Mouse (Mus musculus) gastrocnemius, adult 2 months (tissue): ENCODE results near the gene Dicer1. TPM values are rescaled to one million over a fixed set of nuclear protein-coding genes. Genes with fewer than 3 reads are reported as not detected.
"Not testable (repeated sequence)": the region's sequence is repeated elsewhere in the genome, so short reads cannot be mapped to it uniquely, and the experiment has no call there.

Experiments used
- DNase-seq: peaks from one replicate; pipeline ENCODE4 v3.0.0; 2022
- H3K27ac ChIP-seq: fragments of 200-600 bp; 2 replicates; pipeline ENCODE4 v1.8.1; 2022; ENCODE audit warnings: mild to moderate bottlenecking
- H3K4me3 ChIP-seq: fragments of 200-600 bp; 2 replicates; pipeline ENCODE4 v1.8.1; 2022; ENCODE audit warnings: mild to moderate bottlenecking, moderate library complexity
- CTCF ChIP-seq: fragments of 200-600 bp; IDR thresholded peaks from 2 replicates; pipeline ENCODE4 v1.8.1; 2022; ENCODE audit warnings: antibody characterized with exemption, mild to moderate bottlenecking, moderate library complexity
- intact Hi-C: fragments of 180-260 bp; cut with DNase I; formaldehyde crosslinking; loops from one replicate; pipeline ENCODE4 v1.15.1; 2025
- total RNA-seq, 2 experiments: library from RNA; stranded (reverse); gene quantifications; 2 replicates each; pipeline ENCODE4 v1.2.3; 2021

Gene Dicer1
- total RNA-seq, 2 experiments from 2014 or later = 35.0 to 38.0 TPM

- TF ChIP-seq CTCF = no peak
- H3K27ac ChIP-seq = no peak overlapping the region
- intact Hi-C loops = no loop called here
- DNase-seq = no peak
- H3K4me3 ChIP-seq = no peak overlapping the region
Observed at GRCm38 (mm10) chr12:104737666-104738065, 14.1 kb downstream of the Dicer1 start.

- TF ChIP-seq CTCF = no peak
Observed at GRCm38 (mm10) chr12:104735993-104736395, 15.8 kb downstream of the Dicer1 start.

GRCm38 (mm10) chr12:104733165-104733564 lies 18.6 kb downstream of the Dicer1 start:
- Histone ChIP-seq H3K27ac (no peak overlapping the region), H3K4me3 (no peak overlapping the region)
- no peak for TF ChIP-seq CTCF
- no peak for DNase-seq
- intact Hi-C loops = no loop called here

More at GRCm38 (mm10) chr12:104735993-104736395, 15.8 kb downstream of the Dicer1 start:
- intact Hi-C loops = no loop called here
- DNase-seq = no peak
- no peak overlapping the region for H3K27ac ChIP-seq
- H3K4me3 ChIP-seq = no peak overlapping the region

- no peak for TF ChIP-seq CTCF
- intact Hi-C loops = no loop called here
- Histone ChIP-seq H3K27ac (no peak overlapping the region), H3K4me3 (no peak overlapping the region)
- DNase-seq = no peak
Observed at GRCm38 (mm10) chr12:104731782-104732181, 20.0 kb downstream of the Dicer1 start.

- DNase-seq, intact Hi-C loops: not testable (repeated sequence)
Observed at GRCm38 (mm10) chr12:104726436-104726835, 25.3 kb downstream of the Dicer1 start.

GRCm38 (mm10) chr12:104722056-104722455 lies 29.7 kb downstream of the Dicer1 start:
- no peak for TF ChIP-seq CTCF
- DNase-seq = no peak
- H3K27ac ChIP-seq = no peak overlapping the region
- intact Hi-C loops = no loop called here
- no peak overlapping the region for H3K4me3 ChIP-seq

More at GRCm38 (mm10) chr12:104726436-104726835, 25.3 kb downstream of the Dicer1 start:
- not testable (repeated sequence) for H3K4me3 ChIP-seq, H3K27ac ChIP-seq

GRCm38 (mm10) chr12:104721011-104721410 lies 30.7 kb downstream of the Dicer1 start:
- intact Hi-C loops = no loop called here
- Histone ChIP-seq H3K27ac (no peak overlapping the region), H3K4me3 (no peak overlapping the region)
- TF ChIP-seq CTCF = no peak
- no peak for DNase-seq

GRCm38 (mm10) chr12:104718956-104719355 lies 32.8 kb downstream of the Dicer1 start:
- H3K27ac ChIP-seq = no peak overlapping the region
- H3K4me3 ChIP-seq = no peak overlapping the region
- DNase-seq = no peak
- TF ChIP-seq CTCF = 0 out of 2 replicates have a peak, but pooled peaks have one; percentile 1
- intact Hi-C loops = no loop called here

- Histone ChIP-seq H3K27ac (no peak overlapping the region), H3K4me3 (no peak overlapping the region)
- TF ChIP-seq CTCF = no peak
- intact Hi-C loops = no loop called here
- DNase-seq = no peak
Observed at GRCm38 (mm10) chr12:104716409-104716808, 35.3 kb downstream of the Dicer1 start.

GRCm38 (mm10) chr12:104715453-104715852 lies 36.3 kb downstream of the Dicer1 start:
- DNase-seq = no peak
- intact Hi-C loops = no loop called here
- Histone ChIP-seq H3K4me3 (no peak overlapping the region), H3K27ac (no peak overlapping the region)
- TF ChIP-seq CTCF = no peak

- peak; percentile 53 for DNase-seq
Observed at GRCm38 (mm10) chr12:104700266-104700665, 51.5 kb downstream of the Dicer1 start.

GRCm38 (mm10) chr12:104699753-104700152 lies 52.0 kb downstream of the Dicer1 start:
- DNase-seq = peak; percentile 84
- H3K27ac ChIP-seq = peak overlapping the region; percentile 84
- intact Hi-C loops = loop anchor here (1.0 to 10.0 kb wide), 4 partner anchors 125 to 259 kb away; partner anchors contain the start of gene Gsc
- peak; percentile 84 for TF ChIP-seq CTCF
- H3K4me3 ChIP-seq = peak overlapping the region; percentile 20; the same call in 1 of the 2 replicates

More at GRCm38 (mm10) chr12:104700266-104700665, 51.5 kb downstream of the Dicer1 start:
- intact Hi-C loops = loop anchor here (5.0 kb wide), 1 partner anchor 237 kb away; no protein-coding TSS in a partner anchor
- Histone ChIP-seq H3K27ac (peak overlapping the region; percentile 84), H3K4me3 (peak overlapping the region; percentile 20; the same call in 1 of the 2 replicates)
- no peak for TF ChIP-seq CTCF

GRCm38 (mm10) chr12:104695514-104695913 lies 56.2 kb downstream of the Dicer1 start:
- no peak overlapping the region for H3K27ac ChIP-seq
- no peak for DNase-seq
- no peak for TF ChIP-seq CTCF
- intact Hi-C loops = loop anchor here (10.0 kb wide), 2 partner anchors 121 to 221 kb away; partner anchors contain the start of gene Gsc
- H3K4me3 ChIP-seq = no peak overlapping the region

GRCm38 (mm10) chr12:104692864-104693263 lies 58.9 kb downstream of the Dicer1 start:
- DNase-seq = no peak
- no peak for TF ChIP-seq CTCF
- Histone ChIP-seq H3K4me3 (no peak overlapping the region), H3K27ac (no peak overlapping the region)
- intact Hi-C loops = loop anchor here (10.0 kb wide), 2 partner anchors 118 to 218 kb away; partner anchors contain the start of gene Gsc
